Mouse (Mus musculus) embryo, embryonic 9.5 days (tissue): ENCODE data around the gene Mpi.

Experiments used
- DNase-seq: peaks from one replicate; pipeline ENCODE4 v3.0.0-alpha.2; 2017; ENCODE audit errors: extremely low spot score

The Mpi gene

DNA sequence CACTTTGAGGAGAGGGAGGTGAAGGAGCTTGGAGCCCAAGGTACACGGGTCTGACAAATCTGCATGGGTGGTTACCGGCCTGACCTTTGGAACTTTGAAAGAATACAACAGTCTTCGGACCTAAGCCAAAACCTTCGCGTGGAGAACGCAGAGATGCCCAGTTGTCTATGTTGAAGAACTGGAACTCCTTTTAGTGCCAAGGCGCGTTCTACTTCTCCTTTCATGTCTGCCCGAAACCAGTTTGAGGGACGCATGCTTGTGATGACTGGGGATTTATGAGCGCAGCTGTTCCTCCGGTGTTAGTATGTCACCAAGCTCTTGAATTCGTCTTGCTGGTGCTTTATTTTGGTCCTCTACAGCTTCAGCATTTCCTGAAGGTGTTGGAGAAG, 9.1 kb upstream of the Mpi start:
- no peak for DNase-seq

DNA sequence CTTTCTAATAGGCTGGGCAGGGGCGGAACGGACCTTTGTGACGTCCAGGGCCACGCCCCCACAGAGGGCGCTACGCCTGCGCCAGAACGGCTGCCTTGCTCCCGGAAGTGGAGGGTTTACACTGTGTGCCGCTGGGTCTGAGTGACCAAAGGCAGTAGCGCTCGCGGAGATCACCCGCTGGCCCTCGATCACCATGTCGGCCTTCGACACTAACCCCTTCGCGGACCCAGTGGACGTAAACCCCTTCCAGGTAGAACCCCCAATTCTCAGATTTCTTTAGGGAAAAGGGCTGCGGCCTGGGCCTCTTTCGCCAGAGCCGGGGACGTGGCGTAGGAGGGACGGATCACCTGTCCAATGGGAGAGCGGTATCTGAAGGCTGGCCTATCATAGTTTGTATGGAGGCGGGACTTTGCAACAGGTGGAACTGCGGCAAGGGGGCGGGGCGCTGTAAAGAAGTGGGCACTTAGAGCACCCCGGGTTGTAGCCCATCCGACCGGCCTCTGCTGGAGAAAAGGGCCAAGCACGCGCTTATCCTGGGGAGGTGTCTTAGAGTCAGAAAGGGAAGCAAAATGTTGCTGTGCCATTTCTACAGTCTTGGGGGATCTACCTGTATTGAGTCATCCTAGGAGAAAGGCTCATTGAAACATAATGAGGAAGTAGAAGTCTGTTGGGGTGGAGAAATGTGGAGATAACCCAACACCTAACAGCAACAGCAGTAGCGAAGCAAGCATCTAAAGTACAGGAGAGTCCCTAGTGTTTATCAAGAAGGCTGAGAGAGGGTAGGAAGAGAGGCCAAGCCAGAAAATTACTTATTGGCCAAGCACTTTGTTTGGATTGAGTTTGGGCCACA, 8.5 kb upstream of the Mpi start, which contains the start of gene Scamp2:
Gene Scamp2, plus strand, starts transcription at position 83 of the 850 bp plus-strand sequence.
- DNase-seq, result peak; percentile 93

DNA sequence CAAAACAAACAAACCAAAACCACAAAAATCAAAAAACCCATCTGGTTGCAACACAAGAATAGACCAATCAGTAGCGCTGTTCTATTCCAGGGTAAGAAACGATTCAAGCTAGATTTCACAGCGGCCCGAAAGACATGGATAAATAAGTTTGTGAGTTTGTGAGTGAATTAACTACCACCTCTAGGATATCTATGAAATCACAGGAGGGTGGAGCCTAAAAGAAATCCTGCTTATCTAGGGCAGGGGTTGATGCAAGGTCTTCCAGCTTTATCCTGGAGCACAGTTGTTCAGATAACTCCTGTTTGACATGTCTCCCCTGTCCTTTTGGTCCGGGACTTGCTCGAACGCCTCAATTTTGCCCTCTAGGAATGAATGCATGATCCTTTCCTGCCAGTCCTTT, 7.7 kb upstream of the Mpi start:
- peak; percentile 33 for DNase-seq

- DNase-seq, result no peak
These were observed 7.0 kb upstream of the Mpi start for GRCm38 (mm10) chr9:57559568-57559967.

DNA sequence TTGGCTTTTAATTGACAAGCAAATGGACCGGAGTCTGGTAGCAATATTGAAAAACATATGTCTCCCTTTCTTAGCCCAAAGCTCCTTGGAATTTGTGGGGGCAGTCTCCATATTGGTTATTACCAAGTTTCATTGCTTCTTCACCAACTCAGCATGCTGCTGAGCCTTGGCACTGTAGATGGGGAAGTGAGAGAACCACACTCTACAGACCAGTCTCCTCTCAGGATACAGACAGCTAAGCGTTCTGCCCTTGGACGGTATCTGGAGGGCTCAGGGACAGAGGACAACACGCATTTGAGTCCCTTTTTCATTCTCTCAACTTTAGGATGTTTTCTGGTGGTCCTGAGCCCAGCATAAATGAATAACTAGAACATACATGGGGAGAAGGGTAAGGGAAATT, 6.1 kb upstream of the Mpi start:
- DNase-seq, result no peak

DNA sequence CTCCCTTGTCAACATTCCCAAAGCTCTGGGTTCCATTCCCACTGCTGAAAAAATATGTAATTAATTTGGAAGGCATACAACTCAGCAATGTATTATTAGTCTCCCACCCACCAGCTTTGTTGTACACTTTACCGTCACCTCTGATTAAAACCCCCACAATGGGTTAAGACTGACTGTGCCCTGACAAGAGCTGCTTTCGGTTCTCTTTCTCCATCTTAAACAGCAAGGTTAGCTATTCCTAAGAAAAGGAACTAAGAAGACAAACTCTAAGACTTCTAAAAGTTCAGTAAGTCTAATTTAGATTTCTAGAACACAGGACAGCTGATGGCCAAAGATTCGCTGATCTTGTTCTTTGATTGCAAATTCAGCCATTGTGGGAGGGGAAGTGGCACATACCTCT, 4.7 kb upstream of the Mpi start:
- no peak for DNase-seq

DNA sequence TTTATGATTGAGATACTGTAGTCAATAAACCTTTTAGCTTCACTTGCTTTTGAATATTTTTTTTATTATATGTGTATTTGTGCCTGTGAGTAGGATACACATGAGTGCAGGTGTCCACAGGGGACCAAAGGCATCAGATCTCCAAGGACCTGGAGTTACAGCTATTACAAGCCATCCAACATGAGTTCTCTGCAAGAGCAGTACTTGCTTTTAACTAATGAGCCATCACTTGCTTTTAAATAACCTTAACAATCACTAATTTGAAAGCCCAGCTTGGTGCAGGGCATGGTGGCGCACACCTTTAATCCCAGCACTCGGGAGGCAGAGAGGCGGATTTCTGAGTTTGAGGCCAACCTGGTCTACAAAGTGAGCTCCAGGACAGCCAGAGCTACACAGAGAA, 2.2 kb upstream of the Mpi start:
- no peak for DNase-seq

DNA sequence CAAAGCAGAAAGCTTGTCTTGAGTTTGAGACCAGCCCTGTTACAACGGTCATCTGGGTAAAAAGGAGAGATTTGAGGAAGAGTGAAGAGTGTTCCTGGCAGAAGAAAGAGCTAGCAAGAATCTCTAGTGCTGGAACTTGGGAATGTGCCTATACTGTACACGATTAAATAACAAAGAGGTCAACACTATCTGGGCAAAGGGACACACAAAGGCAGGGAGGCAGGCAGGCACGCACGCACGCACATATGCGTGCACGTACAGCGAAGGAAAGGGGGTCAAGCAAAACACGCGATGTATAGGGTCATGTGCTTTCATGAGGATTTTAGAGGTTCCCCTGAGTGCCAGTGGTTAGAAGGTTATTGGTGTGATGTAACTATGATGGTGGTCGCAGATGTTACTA, 556 bp upstream of the Mpi start:
- no peak for DNase-seq

- DNase-seq, result no peak
These were observed 2.3 kb downstream of the Mpi start for GRCm38 (mm10) chr9:57550126-57550862.

DNA sequence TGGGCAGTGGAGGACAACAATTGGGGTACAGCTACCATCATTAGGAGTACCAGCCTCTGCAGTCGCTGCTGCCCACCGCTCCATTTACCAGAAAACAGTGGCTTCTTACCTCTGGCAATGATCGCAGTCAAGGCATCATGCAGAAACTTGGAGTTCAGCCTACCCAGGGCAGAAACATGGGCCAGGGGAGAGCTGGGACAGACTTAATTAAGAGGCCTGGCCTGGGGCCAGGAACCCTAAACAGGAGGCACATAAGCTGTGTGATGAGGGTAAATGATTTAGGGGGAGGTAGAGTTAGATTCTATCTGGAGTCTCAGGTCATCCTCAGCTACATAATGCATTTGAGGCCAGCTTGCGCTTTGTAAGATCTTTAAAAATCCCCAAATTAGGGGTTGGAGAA, 3.4 kb downstream of the Mpi start:
- DNase-seq, result no peak

GRCm38 (mm10) chr9:57547869-57548268, 4.7 kb downstream of the Mpi start:
- no peak for DNase-seq

DNA sequence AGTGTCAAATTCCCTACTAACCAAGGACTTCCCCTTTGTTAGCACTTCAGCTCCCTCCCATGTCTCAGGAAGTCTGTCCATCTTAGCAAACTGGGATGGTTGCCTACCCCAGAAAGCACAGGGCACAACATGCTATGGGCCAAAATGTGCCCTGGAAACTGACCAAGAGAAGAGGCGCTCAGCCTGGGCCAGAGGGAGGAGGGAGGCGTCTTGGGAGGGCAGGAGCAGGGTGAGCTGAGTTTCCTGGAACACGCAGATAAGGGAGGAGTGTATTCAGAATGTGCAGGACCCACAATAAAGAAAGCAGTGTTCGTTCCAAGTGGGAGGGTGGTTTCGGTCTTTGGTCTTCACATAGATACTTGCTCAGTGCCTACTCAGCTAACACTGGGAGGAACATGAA, 5.3 kb downstream of the Mpi start:
- no peak for DNase-seq

DNA sequence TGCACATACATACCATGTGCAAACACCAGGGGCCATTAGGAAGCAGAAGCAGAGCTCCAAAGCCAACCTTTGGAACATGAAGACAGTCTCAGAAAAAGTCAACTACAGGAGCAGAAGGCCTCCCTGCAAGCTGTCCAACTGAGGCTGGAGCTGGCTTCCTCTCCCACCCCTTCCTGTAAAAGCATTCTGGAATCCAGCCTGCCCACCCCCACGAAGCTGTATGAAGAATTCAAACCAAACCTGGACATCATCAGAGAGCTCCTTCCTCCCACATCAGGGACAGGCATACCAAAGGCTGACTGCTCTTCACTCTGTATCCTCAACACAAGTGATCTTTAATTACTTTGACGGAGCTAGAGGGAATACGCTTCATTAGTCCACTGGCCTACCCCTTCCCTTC, 8.6 kb downstream of the Mpi start:
- no peak for DNase-seq

- peak; percentile 47 for DNase-seq
These were observed 11.3 kb downstream of the Mpi start for GRCm38 (mm10) chr9:57541312-57541711.

GRCm38 (mm10) chr9:57539550-57539949, 13.0 kb downstream of the Mpi start:
- DNase-seq, result no peak

GRCm38 (mm10) chr9:57537728-57538181, 14.8 kb downstream of the Mpi start:
- DNase-seq, result no peak

GRCm38 (mm10) chr9:57537044-57537727, 15.4 kb downstream of the Mpi start, which contains the start of gene Fam219b:
Fam219b (plus strand) TSS chr9:57537528.
- peak; percentile 87 for DNase-seq

GRCm38 (mm10) chr9:57536362-57536761, 16.2 kb downstream of the Mpi start:
- DNase-seq, result no peak

DNA sequence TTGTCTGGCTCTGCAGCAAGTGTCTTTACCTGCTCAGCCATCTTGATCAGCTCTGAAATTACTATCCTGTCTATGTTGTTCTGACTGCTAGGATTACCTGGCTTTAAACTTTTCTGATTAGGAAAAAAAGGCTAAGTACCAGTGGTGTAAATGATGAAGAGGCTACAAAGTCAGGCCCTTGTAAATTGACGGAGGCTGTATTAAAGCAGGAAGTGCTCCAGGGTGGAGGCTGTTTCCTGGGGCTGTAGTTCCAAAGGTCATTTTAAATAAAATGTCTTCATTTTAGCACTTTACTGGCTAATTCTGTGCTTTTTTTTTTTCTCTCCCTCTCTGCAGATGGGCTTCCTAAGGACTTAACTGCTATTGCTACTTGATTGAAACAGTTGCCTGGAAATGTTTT, 20.6 kb downstream of the Mpi start:
- DNase-seq, result no peak

DNA sequence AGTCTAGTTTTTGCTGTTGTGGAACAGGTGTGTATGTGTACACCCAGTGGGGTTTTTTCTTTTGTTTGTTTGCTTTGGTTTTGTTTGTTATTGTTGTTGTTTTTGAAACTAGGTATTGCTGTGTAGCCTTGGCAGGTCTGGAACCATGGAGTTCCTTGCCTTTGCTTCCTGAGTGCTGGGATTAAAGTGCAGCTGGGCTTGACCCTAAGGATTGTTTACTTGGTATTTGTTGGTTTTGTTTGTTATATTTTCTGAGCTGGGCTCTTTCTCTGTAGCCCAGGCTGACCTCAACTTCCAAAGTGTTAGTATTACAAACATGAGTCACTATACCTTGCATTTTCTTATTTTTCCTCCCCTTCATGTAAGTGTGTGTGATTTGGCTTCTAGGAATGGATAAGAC, 26.1 kb downstream of the Mpi start:
- no peak for DNase-seq

GRCm38 (mm10) chr9:57525516-57525915, 27.0 kb downstream of the Mpi start:
- no peak for DNase-seq

- DNase-seq, result no peak
These were observed 28.1 kb downstream of the Mpi start for GRCm38 (mm10) chr9:57524439-57524838.
